Mouse (Mus musculus) embryonic facial prominence, embryonic 10.5 days (tissue): Measurements from ENCODE around the gene Ell3. TPM values are rescaled to one million over a fixed set of nuclear protein-coding genes. Genes with fewer than 3 reads are reported as not detected.

Experiments used
- DNase-seq: peaks from one replicate; pipeline ENCODE4 v3.0.0-alpha.2; 2017; ENCODE audit warnings: low spot score
- H3K27ac ChIP-seq: fragments of 300-500 bp; sonication (generic); replicated peaks from 2 replicates; pipeline ENCODE4 v1.5.1; 2016; ENCODE audit warnings: mild to moderate bottlenecking
- H3K27me3 ChIP-seq: fragments of 300-500 bp; sonication (generic); replicated peaks from 2 replicates; pipeline ENCODE4 v1.6.1; 2016; ENCODE audit warnings: low read depth, mild to moderate bottlenecking; ENCODE audit not compliant: poor library complexity, severe bottlenecking
- H3K36me3 ChIP-seq: fragments of 300-500 bp; sonication (generic); replicated peaks from 2 replicates; pipeline ENCODE4 v1.6.1; 2016; ENCODE audit warnings: mild to moderate bottlenecking, moderate library complexity
- H3K4me1 ChIP-seq: fragments of 300-500 bp; sonication (generic); 2 replicates; pipeline ENCODE4 v1.6.1; 2016
- H3K4me3 ChIP-seq: fragments of 300-500 bp; sonication (generic); 2 replicates; pipeline ENCODE4 v1.5.1; 2016; ENCODE audit warnings: mild to moderate bottlenecking, moderate library complexity
- H3K9me3 ChIP-seq: fragments of 300-500 bp; sonication (generic); 2 replicates; pipeline ENCODE4 v1.6.1; 2016; ENCODE audit warnings: mild to moderate bottlenecking
- WGBS: fragments of 180-500 bp; shearing (Covaris S2); methylation state at CpG from one replicate; pipeline ENCODE4 v1.1.7; 2016; 5-methylcytosine and 5-hydroxymethylcytosine counted together
- microRNA-seq: library from miRNA; unstranded; fragments of <30 nt; microRNA quantifications from one replicate; pipeline ENCODE4, GENCODE M21; 2017
- polyA plus RNA-seq: library from polyadenylated mRNA; unstranded; fragments of >200 nt; fragmentation: Nextera tagmentation; extraction: Ambion mirVana; gene quantifications from 2 replicates; pipeline ENCODE4 v1.2.1, GENCODE M21; 2016

Gene Ell3
- polyA plus RNA-seq, 1 experiment from 2014 or later, result 12.0 TPM

- peaks cover 28% of the 10 kb centered on the region for H3K36me3 ChIP-seq
- under 1% methylated on average over 68 of the region's 68 CpGs for WGBS
Observed at GRCm38 (mm10) chr2:121413387-121414042, 30.6 kb downstream of the Ell3 start, which contains the start of the genes Pdia3 and Catsper2. TSS of gene Pdia3 (plus strand) at chr2:121413775. TSS of gene Catsper2 (minus strand) at chr2:121413792.

GRCm38 (mm10) chr2:121412843-121413386, 31.2 kb downstream of the Ell3 start:
- peaks cover 27% of the 10 kb centered on the region for H3K4me1 ChIP-seq
- H3K9me3 ChIP-seq, result no peaks in the 10 kb centered on the region
- no peaks in the 10 kb centered on the region for H3K27me3 ChIP-seq
- 11% methylated on average over 4 of the region's 4 CpGs for WGBS
- peak overlapping the region; percentile 99 for H3K4me3 ChIP-seq
- H3K36me3 ChIP-seq, result peaks cover 22% of the 10 kb centered on the region
- H3K27ac ChIP-seq, result peak overlapping the region; percentile 98
- DNase-seq, result no peak

More at GRCm38 (mm10) chr2:121413387-121414042, 30.6 kb downstream of the Ell3 start, which contains the start of the genes Pdia3 and Catsper2:
- H3K9me3 ChIP-seq, result no peaks in the 10 kb centered on the region
- no peaks in the 10 kb centered on the region for H3K27me3 ChIP-seq
- H3K4me1 ChIP-seq, result peaks cover 27% of the 10 kb centered on the region
- H3K27ac ChIP-seq, result peak within 1 kb of the TSS; percentile 98
- DNase-seq, result peak; percentile 99
- H3K4me3 ChIP-seq, result peak within 1 kb of the TSS; percentile 99

GRCm38 (mm10) chr2:121408160-121408559, 35.9 kb downstream of the Ell3 start:
- DNase-seq, result peak; percentile 45
- Histone ChIP-seq H3K27me3 (no peaks in the 10 kb centered on the region), H3K9me3 (no peaks in the 10 kb centered on the region), H3K4me1 (peaks cover 6% of the 10 kb centered on the region; the same call in 1 of the 2 replicates), H3K27ac (no peak overlapping the region), H3K36me3 (no peaks in the 10 kb centered on the region), H3K4me3 (no peak overlapping the region)
- 33% methylated on average over 4 of the region's 4 CpGs for WGBS

GRCm38 (mm10) chr2:121403296-121403695, 40.8 kb downstream of the Ell3 start:
- Histone ChIP-seq H3K4me1 (no peaks in the 10 kb centered on the region), H3K27ac (no peak overlapping the region), H3K4me3 (no peak overlapping the region), H3K36me3 (no peaks in the 10 kb centered on the region), H3K27me3 (no peaks in the 10 kb centered on the region), H3K9me3 (no peaks in the 10 kb centered on the region)
- no peak for DNase-seq

- Histone ChIP-seq H3K9me3 (no peaks in the 10 kb centered on the region), H3K36me3 (no peaks in the 10 kb centered on the region), H3K4me1 (no peaks in the 10 kb centered on the region), H3K4me3 (no peak overlapping the region), H3K27ac (no peak overlapping the region), H3K27me3 (no peaks in the 10 kb centered on the region)
- 14% methylated on average over 8 of the region's 8 CpGs for WGBS
- DNase-seq, result peak; percentile 82
Observed at GRCm38 (mm10) chr2:121396624-121397023, 47.5 kb downstream of the Ell3 start.

Small RNA genes within 50 kb of the gene (microRNA-seq; reads per million reads assigned to microRNA genes)
- not detected for gene Gm22953

Other genes with a start within 250 kb of the Ell3 start
- 120 and 124 TPM in 2 replicates for gene Trp53bp1, start 172.9 kb downstream of the Ell3 start, polyA plus RNA-seq
- gene Map1a, start 154.7 kb downstream of the Ell3 start, polyA plus RNA-seq, result 3.4 and 4.2 TPM in 2 replicates
- 10.2 and 10.5 TPM in 2 replicates for gene Ppip5k1, start 88.9 kb downstream of the Ell3 start, polyA plus RNA-seq
- gene Ckmt1, start 86.6 kb downstream of the Ell3 start, polyA plus RNA-seq, result 3.6 and 6.0 TPM in 2 replicates
- gene Strc, start 57.1 kb downstream of the Ell3 start, polyA plus RNA-seq, result not detected in 2 replicates
- 609 and 638 TPM in 2 replicates for gene Pdia3, start 30.5 kb downstream of the Ell3 start, polyA plus RNA-seq
- gene Catsper2, start 30.5 kb downstream of the Ell3 start, polyA plus RNA-seq, result 3.3 and 3.7 TPM in 2 replicates
- gene Serf2, start 4.9 kb upstream of the Ell3 start, polyA plus RNA-seq, result 482 and 494 TPM in 2 replicates
- gene Hypk, start 9.0 kb upstream of the Ell3 start, polyA plus RNA-seq, result 143 and 146 TPM in 2 replicates
- gene Serinc4, start 12.5 kb upstream of the Ell3 start, polyA plus RNA-seq, result 0.30 and 0.57 TPM in 2 replicates
- gene Mfap1b, start 29.8 kb upstream of the Ell3 start, polyA plus RNA-seq, result 53.2 and 55.4 TPM in 2 replicates
- 27.1 and 28.6 TPM in 2 replicates for gene Mfap1a, start 62.4 kb upstream of the Ell3 start, polyA plus RNA-seq
- gene Wdr76, start 62.4 kb upstream of the Ell3 start, polyA plus RNA-seq, result 10.8 TPM in 2 replicates